In the genomic region with DNA sequence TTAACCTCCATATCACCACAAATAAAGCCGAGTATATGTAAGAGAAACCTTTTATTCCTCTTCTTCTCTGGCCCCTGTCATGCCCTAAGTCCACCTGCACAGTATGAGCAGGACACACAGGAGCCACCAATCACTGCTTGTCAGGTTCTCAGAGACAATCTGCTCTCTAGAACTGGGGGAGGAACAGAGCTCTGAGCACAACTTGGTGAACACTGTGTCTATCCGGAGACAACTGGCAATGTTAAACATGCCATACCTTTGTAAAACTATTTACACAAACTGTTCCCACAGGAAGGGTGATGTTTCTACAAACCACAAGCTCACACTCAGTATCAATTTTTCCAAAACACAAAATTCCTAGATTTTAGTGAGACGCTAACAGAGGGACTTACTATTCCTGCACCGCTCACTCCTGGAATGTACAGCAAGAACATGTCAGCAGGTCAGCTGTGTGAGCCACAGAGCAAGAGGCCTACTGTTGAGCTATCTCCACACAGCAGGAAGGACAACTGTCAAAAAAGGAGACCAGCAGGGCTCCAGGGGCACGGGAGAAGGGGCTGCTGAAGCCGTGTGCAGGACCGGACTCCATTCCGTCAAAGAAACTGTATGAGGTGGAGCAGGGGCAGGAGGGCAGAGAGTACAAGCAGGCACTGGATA, we compare ENCODE assay signal across 9 mouse cellular contexts. TPM values are rescaled to one million over a fixed set of nuclear protein-coding genes. Genes with fewer than 3 reads are reported as not detected.
A peak's percentile ranks its signal among the peaks of the same experiment; 100 is the strongest.
DNase-seq lines count a peak whose midpoint lies in the region; ATAC-seq lines count a peak whose summit lies in the region.
"Had no signal": no experiment of that assay in that cellular context is flagged by ENCODE, and none has a peak within 500 bp of the region (broad histone marks: within the 10 kb centered on the region; RNA-seq: fewer than 3 reads in every experiment).

No protein-coding gene starts in this region.

- no peaks in the 10 kb centered on the region for H3K9me3 ChIP-seq in heart, embryonic 14.5 days (ENCODE audit: control insufficient read depth, low read length)
- H3K9me3 ChIP-seq in lung, embryonic 16.5 days (ENCODE audit: control insufficient read depth, low read length) = no peaks in the 10 kb centered on the region
- no peaks in the 10 kb centered on the region for H3K9me3 ChIP-seq in heart, embryonic 16.5 days (replicated peaks; ENCODE audit: control insufficient read depth, low read length)
- no peaks in the 10 kb centered on the region for H3K9me3 ChIP-seq in stomach, embryonic 15.5 days

- H3K27me3 ChIP-seq in heart, embryonic 14.5 days (ENCODE audit: control insufficient read depth, insufficient read depth, low read length) = no peaks in the 10 kb centered on the region
- H3K27me3 ChIP-seq in lung, embryonic 16.5 days (ENCODE audit: control insufficient read depth, insufficient read depth, low read depth, low read length) = no peaks in the 10 kb centered on the region
- no peaks in the 10 kb centered on the region for H3K27me3 ChIP-seq in heart, embryonic 16.5 days (ENCODE audit: control insufficient read depth, insufficient read depth, low read length)
- no peaks in the 10 kb centered on the region for H3K27me3 ChIP-seq in stomach, embryonic 15.5 days (replicated peaks)

- peak overlapping the region; percentile 42 for H3K9ac ChIP-seq in heart, embryonic 14.5 days (ENCODE audit: low read length)
- no peak overlapping the region for H3K9ac ChIP-seq in lung, embryonic 16.5 days (ENCODE audit: low read length)
- peak overlapping the region; percentile 61 for H3K9ac ChIP-seq in heart, embryonic 16.5 days (ENCODE audit: low read length)
- H3K9ac ChIP-seq in stomach, embryonic 15.5 days = no peak overlapping the region

- H3K4me3 ChIP-seq in heart, embryonic 14.5 days (ENCODE audit: control insufficient read depth in 1 of 2, insufficient read depth in 1 of 2, low read depth in 1 of 2, low read length in 2 of 2) = no peak overlapping the region
- H3K4me3 ChIP-seq in lung, embryonic 16.5 days (ENCODE audit: low read length) = no peak overlapping the region
- H3K4me3 ChIP-seq in heart, embryonic 16.5 days (ENCODE audit: low read length) = no peak overlapping the region
- no peak overlapping the region for H3K4me3 ChIP-seq in stomach, embryonic 15.5 days (replicated peaks)

- peaks cover 56 to 84% of the 10 kb centered on the region in 2 experiments for H3K4me1 ChIP-seq in heart, embryonic 14.5 days (ENCODE audit: control insufficient read depth in 2 of 2, insufficient read depth in 2 of 2, low read length in 2 of 2)
- peaks cover 31% of the 10 kb centered on the region for H3K4me1 ChIP-seq in lung, embryonic 16.5 days (replicated peaks; ENCODE audit: control insufficient read depth, insufficient read depth, low read length)
- peaks cover 76% of the 10 kb centered on the region for H3K4me1 ChIP-seq in heart, embryonic 16.5 days (ENCODE audit: control insufficient read depth, insufficient read depth, low read length)
- H3K4me1 ChIP-seq in stomach, embryonic 15.5 days = peaks cover 15% of the 10 kb centered on the region

- ATAC-seq in heart, embryonic 14.5 days (ENCODE audit: insufficient number of reproducible peaks, insufficient read depth, low FRiP score, low read depth) = peak; percentile 40
- ATAC-seq in lung, embryonic 16.5 days (ENCODE audit: low read depth) = no peak
- ATAC-seq in heart, embryonic 16.5 days (replicated peaks; ENCODE audit: extremely low read depth, insufficient read depth, low FRiP score) = peak; percentile 33
- no peak for ATAC-seq in stomach, embryonic 15.5 days (ENCODE audit: insufficient read depth, low FRiP score, low read depth)

- intact Hi-C loops in heart, postnatal 10 days (cut with DNase I) = loop anchor here (2.0 kb wide), 2 partner anchors 19 to 23 kb away; no protein-coding TSS in a partner anchor

- DNase-seq in heart, postnatal 10 days = no peak
- DNase-seq in lung, postnatal 10 days = no peak
- DNase-seq in frontal cortex, postnatal 14 days (ENCODE audit: low spot score in 2 of 2) = no peak
- DNase-seq in cerebellum, postnatal 14 days = no peak
- DNase-seq: thymus, postnatal 25 days had no signal

- H3K27ac ChIP-seq in heart, embryonic 14.5 days (replicated peaks in 1 of 2; ENCODE audit: control insufficient read depth in 1 of 2, insufficient read depth in 1 of 2, low read depth in 2 of 2, low read length in 2 of 2) = peak overlapping the region; percentile 96
- H3K27ac ChIP-seq in lung, embryonic 16.5 days (ENCODE audit: low read length) = peak overlapping the region; percentile 93
- peak overlapping the region; percentile 96 for H3K27ac ChIP-seq in heart, embryonic 16.5 days (ENCODE audit: low read length)
- peak overlapping the region; percentile 65 for H3K27ac ChIP-seq in stomach, embryonic 15.5 days

- peak overlapping the region; percentile 26; the same call in 1 of the 2 replicates for H3K4me2 ChIP-seq in heart, embryonic 14.5 days (ENCODE audit: low read length)
- no peak overlapping the region for H3K4me2 ChIP-seq in lung, embryonic 16.5 days (ENCODE audit: low read depth, low read length)
- peak overlapping the region; percentile 34; the same call in 1 of the 2 replicates for H3K4me2 ChIP-seq in heart, embryonic 16.5 days (ENCODE audit: low read depth, low read length)
- no peak overlapping the region for H3K4me2 ChIP-seq in stomach, embryonic 15.5 days

- WGBS in heart, embryonic 14.5 days = 9% methylated on average over 8 of the region's 8 CpGs
- WGBS in lung, embryonic 16.5 days = 33% methylated on average over 8 of the region's 8 CpGs
- 20% methylated on average over 8 of the region's 8 CpGs for WGBS in heart, embryonic 16.5 days
- whole genome bisulfite sequencing in stomach, embryonic 15.5 days = 49% methylated on average over 8 of the region's 8 CpGs

- H3K36me3 ChIP-seq in heart, embryonic 14.5 days (ENCODE audit: control insufficient read depth, insufficient read depth, low read length) = peaks cover 40% of the 10 kb centered on the region
- no peaks in the 10 kb centered on the region; the same call in 1 of the 2 replicates for H3K36me3 ChIP-seq in lung, embryonic 16.5 days (ENCODE audit: control insufficient read depth, insufficient read depth, low read length)
- H3K36me3 ChIP-seq in heart, embryonic 16.5 days (ENCODE audit: control insufficient read depth, insufficient read depth) = peaks cover 3% of the 10 kb centered on the region; the same call in 1 of the 2 replicates
- H3K36me3 ChIP-seq in stomach, embryonic 15.5 days = 0 out of 2 replicates have a peak, but pooled peaks cover 3% of the 10 kb centered on the region

RNA-seq across cellular contexts. Expression of gene Ehd4, which starts 25.0 kb away (rescaled TPM):
- polyA plus RNA-seq in heart, embryonic 14.5 days (2014; fragmentation: Nextera tagmentation; extraction: Ambion mirVana) = 141 and 152 TPM in 2 replicates
- 100 to 1,000 TPM; 514 to 538 TPM for total RNA-seq in heart, postnatal 10 days (2021)
- 92.8 and 94.7 TPM in 2 replicates for polyA plus RNA-seq in lung, embryonic 16.5 days (2015; fragmentation: Nextera tagmentation; extraction: Ambion mirVana)
- 163 and 195 TPM in 2 replicates for polyA plus RNA-seq in heart, embryonic 16.5 days (2015; fragmentation: Nextera tagmentation; extraction: Ambion mirVana)
- polyA plus RNA-seq in stomach, embryonic 15.5 days (2015; fragmentation: Nextera tagmentation; extraction: Ambion mirVana) = 43.4 and 56.0 TPM in 2 replicates

Comparison
In these comparisons a context has a peak if more than half of its experiments do, and no peak if none do; other contexts are left out.
1. ATAC-seq: peak in heart, embryonic 14.5 days (single experiment) and heart, embryonic 16.5 days (single experiment); none in lung, embryonic 16.5 days (single experiment) and stomach, embryonic 15.5 days (single experiment).
2. H3K4me2 ChIP-seq: peak in heart, embryonic 14.5 days (single experiment) and heart, embryonic 16.5 days (single experiment); none in lung, embryonic 16.5 days (single experiment) and stomach, embryonic 15.5 days (single experiment).
3. H3K9ac ChIP-seq: peak in heart, embryonic 14.5 days (single experiment) and heart, embryonic 16.5 days (single experiment); none in lung, embryonic 16.5 days (single experiment) and stomach, embryonic 15.5 days (single experiment).
4. Peak in every context shown above with its lines, with median percentiles within 50 percentile points of each other: H3K27ac ChIP-seq.